Mouse (Mus musculus) liver, adult 2 months (tissue): ENCODE results near the gene Hoxd9. TPM values are rescaled to one million over a fixed set of nuclear protein-coding genes. Genes with fewer than 3 reads are reported as not detected.

Source experiments
- DNase-seq: peaks from one replicate; pipeline ENCODE4 v3.0.0-alpha.2; 2011; ENCODE audit warnings: low read depth, low spot score; ENCODE audit errors: extremely low read depth
- H3K27ac ChIP-seq: fragments of 200-500 bp; replicated peaks from 2 replicates; pipeline ENCODE4 v1.5.1; 2012; ENCODE audit warnings: low read depth, mild to moderate bottlenecking, control low read depth, inconsistent platforms, low read length; ENCODE audit not compliant: insufficient read depth
- H3K27me3 ChIP-seq: fragments of 200-500 bp; 2 replicates; pipeline ENCODE4 v1.6.1; 2012; ENCODE audit warnings: mild to moderate bottlenecking, moderate library complexity, low read length, inconsistent platforms; ENCODE audit not compliant: control insufficient read depth, insufficient read depth
- H3K36me3 ChIP-seq: fragments of 200-500 bp; 2 replicates; pipeline ENCODE4 v1.6.1; 2012; ENCODE audit warnings: low read length, inconsistent platforms; ENCODE audit not compliant: control insufficient read depth, insufficient read depth
- H3K4me1 ChIP-seq: fragments of 200-500 bp; 2 replicates; pipeline ENCODE4 v1.6.1; 2011; ENCODE audit warnings: low read length; ENCODE audit not compliant: control insufficient read depth, insufficient read depth
- H3K4me3 ChIP-seq: fragments of 200-500 bp; 2 replicates; pipeline ENCODE4 v1.5.1; 2011; ENCODE audit warnings: low read depth, mild to moderate bottlenecking, control low read depth, low read length, moderate library complexity; ENCODE audit not compliant: insufficient read depth
- H3K79me2 ChIP-seq: fragments of 200-500 bp; 2 replicates; pipeline ENCODE4 v1.6.1; 2012; ENCODE audit warnings: inconsistent platforms, mild to moderate bottlenecking, low read length, moderate library complexity; ENCODE audit not compliant: control insufficient read depth, insufficient read depth
- H3K9ac ChIP-seq: fragments of 200-500 bp; 2 replicates; pipeline ENCODE4 v1.6.1; 2012; ENCODE audit warnings: low read depth, mild to moderate bottlenecking, control low read depth, inconsistent platforms, low read length
- CTCF ChIP-seq: fragments of 200-500 bp; IDR thresholded peaks from 2 replicates; pipeline ENCODE4 v1.5.1; 2011; ENCODE audit warnings: low read depth, low read length, control low read depth
- POLR2A ChIP-seq: fragments of 200-500 bp; IDR thresholded peaks from 2 replicates; pipeline ENCODE4 v1.6.1; 2011; ENCODE audit warnings: low read length, control low read depth; ENCODE audit not compliant: insufficient read depth; ENCODE audit errors: extremely low read depth
- WGBS: fragments of 180-500 bp; shearing (Covaris S2); methylation state at CpG from one replicate; pipeline ENCODE4 v1.1.7; 2018; 5-methylcytosine and 5-hydroxymethylcytosine counted together
- polyA plus RNA-seq: library from polyadenylated mRNA; depleted of rRNA; stranded (reverse); fragments of >200 nt; gene quantifications from 2 replicates; pipeline ENCODE4 v1.2.3, GENCODE M21; 2012
- total RNA-seq: library from RNA; depleted of rRNA; stranded (reverse); fragments of >200 nt; gene quantifications from 2 replicates; pipeline ENCODE4 v1.2.3, GENCODE M21; 2014

Gene Hoxd9
- total and polyA plus RNA-seq, 2 experiments, result not detected

GRCm38 (mm10) chr2:74688795-74689573 is 8.5 kb upstream of the Hoxd9 start:
- Histone ChIP-seq H3K4me1 (no peaks in the 10 kb centered on the region), H3K9ac (no peak overlapping the region), H3K36me3 (no peaks in the 10 kb centered on the region), H3K79me2 (no peaks in the 10 kb centered on the region), H3K27me3 (peaks cover 46% of the 10 kb centered on the region), H3K4me3 (no peak overlapping the region), H3K27ac (no peak overlapping the region)
- TF ChIP-seq CTCF (no peak), POLR2A (no peak)
- no peak for DNase-seq
- WGBS, result 7% methylated on average over 12 of the region's 12 CpGs

GRCm38 (mm10) chr2:74689574-74690337 is 7.8 kb upstream of the Hoxd9 start:
- Histone ChIP-seq H3K79me2 (no peaks in the 10 kb centered on the region), H3K4me1 (no peaks in the 10 kb centered on the region), H3K27ac (no peak overlapping the region), H3K9ac (no peak overlapping the region), H3K27me3 (peaks cover 42% of the 10 kb centered on the region), H3K36me3 (no peaks in the 10 kb centered on the region), H3K4me3 (no peak overlapping the region)
- DNase-seq, result no peak
- 4% methylated on average over 24 of the region's 24 CpGs for WGBS
- TF ChIP-seq CTCF (no peak), POLR2A (no peak)

- peaks cover 38% of the 10 kb centered on the region for H3K27me3 ChIP-seq
- no peaks in the 10 kb centered on the region for H3K36me3 ChIP-seq
- no peak overlapping the region for H3K4me3 ChIP-seq
- DNase-seq, result no peak
- TF ChIP-seq CTCF (no peak), POLR2A (no peak)
- 11% methylated on average over 8 of the region's 8 CpGs for WGBS
- no peak overlapping the region for H3K9ac ChIP-seq
- no peaks in the 10 kb centered on the region for H3K4me1 ChIP-seq
- H3K27ac ChIP-seq, result no peak overlapping the region
- H3K79me2 ChIP-seq, result no peaks in the 10 kb centered on the region
Observed at GRCm38 (mm10) chr2:74690338-74690716, 7.2 kb upstream of the Hoxd9 start.

- WGBS, result 4% methylated on average over 56 of the region's 56 CpGs
- DNase-seq, result no peak
- no peaks in the 10 kb centered on the region for H3K79me2 ChIP-seq
- TF ChIP-seq CTCF, result 0 out of 2 replicates have a peak, but pooled peaks have one; percentile 14
- no peak for TF ChIP-seq POLR2A
- H3K36me3 ChIP-seq, result no peaks in the 10 kb centered on the region
- no peak within 1 kb of the TSS for H3K27ac ChIP-seq
- peaks cover 40% of the 10 kb centered on the region for H3K27me3 ChIP-seq
- no peak within 1 kb of the TSS for H3K4me3 ChIP-seq
- no peak within 1 kb of the TSS for H3K9ac ChIP-seq
- H3K4me1 ChIP-seq, result no peaks in the 10 kb centered on the region
Observed at GRCm38 (mm10) chr2:74691022-74691951, 6.2 kb upstream of the Hoxd9 start, which contains the start of gene Hoxd10. TSS of gene Hoxd10 (plus strand) at chr2:74691924.

- no peak overlapping the region for H3K4me3 ChIP-seq
- no peaks in the 10 kb centered on the region for H3K79me2 ChIP-seq
- H3K27ac ChIP-seq, result no peak overlapping the region
- 7% methylated on average over 35 of the region's 35 CpGs for WGBS
- no peak for DNase-seq
- peaks cover 46% of the 10 kb centered on the region for H3K27me3 ChIP-seq
- TF ChIP-seq CTCF (no peak), POLR2A (no peak)
- no peaks in the 10 kb centered on the region for H3K4me1 ChIP-seq
- no peaks in the 10 kb centered on the region for H3K36me3 ChIP-seq
- no peak overlapping the region for H3K9ac ChIP-seq
Observed at GRCm38 (mm10) chr2:74691995-74692807, 5.3 kb upstream of the Hoxd9 start.
